Mouse (Mus musculus) hindbrain, embryonic 11.5 days (tissue): ENCODE measurements around the gene Ldlrad1. TPM values are rescaled to one million over a fixed set of nuclear protein-coding genes. Genes with fewer than 3 reads are reported as not detected.

Experiments
- ATAC-seq: fragments of 200-750 bp; cut with Nextera tagmentation; 2 replicates; pipeline ENCODE4 v1.8.0; 2017; ENCODE audit warnings: mild to moderate bottlenecking, moderate TSS enrichment, moderate library complexity; ENCODE audit not compliant: low FRiP score
- DNase-seq: peaks from one replicate; pipeline ENCODE4 v3.0.0-alpha.2; 2015; ENCODE audit warnings: low spot score
- H3K27ac ChIP-seq: fragments of 300-500 bp; sonication (generic); 2 replicates; pipeline ENCODE4 v1.5.1; 2014; ENCODE audit warnings: mild to moderate bottlenecking, low read depth, low read length
- H3K27me3 ChIP-seq: fragments of 300-500 bp; sonication (generic); 2 replicates; pipeline ENCODE4 v1.6.1; 2014; ENCODE audit warnings: mild to moderate bottlenecking, low read length, moderate library complexity, mixed read lengths; ENCODE audit not compliant: control insufficient read depth, insufficient read depth
- H3K36me3 ChIP-seq: fragments of 300-500 bp; sonication (generic); 2 replicates; pipeline ENCODE4 v1.6.1; 2014; ENCODE audit warnings: mild to moderate bottlenecking, low read length, moderate library complexity, mixed read lengths; ENCODE audit not compliant: control insufficient read depth, insufficient read depth
- H3K4me1 ChIP-seq: fragments of 300-500 bp; sonication (generic); replicated peaks from 2 replicates; pipeline ENCODE4 v1.6.1; 2014; ENCODE audit warnings: low read length, mixed read lengths; ENCODE audit not compliant: control insufficient read depth, insufficient read depth
- H3K4me2 ChIP-seq: fragments of 300-500 bp; sonication (generic); replicated peaks from 2 replicates; pipeline ENCODE4 v1.6.1; 2014; ENCODE audit warnings: mild to moderate bottlenecking, low read depth, low read length
- H3K4me3 ChIP-seq: fragments of 300-500 bp; sonication (generic); 2 replicates; pipeline ENCODE4 v1.5.1; 2014; ENCODE audit warnings: low read depth, low read length
- H3K9ac ChIP-seq: fragments of 300-500 bp; sonication (generic); 2 replicates; pipeline ENCODE4 v1.6.1; 2014; ENCODE audit warnings: low read depth, low read length
- H3K9me3 ChIP-seq: fragments of 300-500 bp; sonication (generic); 2 replicates; pipeline ENCODE4 v1.6.1; 2016; ENCODE audit warnings: low read length; ENCODE audit not compliant: control insufficient read depth
- WGBS: fragments of 180-500 bp; shearing (Covaris S2); extraction: QIAGEN DNeasy Blood & Tissue Kit; methylation state at CpG from one replicate; pipeline ENCODE4 v1.1.7; 2014; 5-methylcytosine and 5-hydroxymethylcytosine counted together
- polyA plus RNA-seq: library from polyadenylated mRNA; unstranded; fragments of >200 nt; fragmentation: Nextera tagmentation; extraction: Ambion mirVana; gene quantifications from 2 replicates; pipeline ENCODE4 v1.2.1, GENCODE M21; 2014

The Ldlrad1 gene
- polyA plus RNA-seq: not detected in 2 replicates

GRCm38 (mm10) chr4:107208880-107209279, at the start of gene Ldlrad1:
Gene Ldlrad1, plus strand, starts transcription at chr4:107209180.
- 85% methylated on average over 3 of the region's 3 CpGs for WGBS
- DNase-seq (no peak), ATAC-seq (no peak)
- H3K27ac ChIP-seq: no peak within 1 kb of the TSS
- H3K4me1 ChIP-seq: no peaks in the 10 kb centered on the region
- H3K9ac ChIP-seq: no peak within 1 kb of the TSS
- 0 out of 2 replicates have a peak, but pooled peaks cover 2% of the 10 kb centered on the region for H3K36me3 ChIP-seq
- H3K4me3 ChIP-seq: no peak within 1 kb of the TSS
- H3K27me3 ChIP-seq: no peaks in the 10 kb centered on the region
- no peak within 1 kb of the TSS for H3K4me2 ChIP-seq
- no peaks in the 10 kb centered on the region for H3K9me3 ChIP-seq

GRCm38 (mm10) chr4:107160181-107160580, 48.8 kb upstream of the Ldlrad1 start:
- no peak overlapping the region for H3K4me2 ChIP-seq
- ATAC-seq (no peak), DNase-seq (no peak)
- 0 out of 2 replicates have a peak, but pooled peaks cover 2% of the 10 kb centered on the region for H3K4me1 ChIP-seq
- no peak overlapping the region for H3K4me3 ChIP-seq
- 88% methylated on average over 8 of the region's 8 CpGs for WGBS
- no peaks in the 10 kb centered on the region for H3K9me3 ChIP-seq
- no peak overlapping the region for H3K9ac ChIP-seq
- no peaks in the 10 kb centered on the region for H3K27me3 ChIP-seq
- H3K36me3 ChIP-seq: no peaks in the 10 kb centered on the region
- no peak overlapping the region for H3K27ac ChIP-seq

- no peaks in the 10 kb centered on the region for H3K27me3 ChIP-seq
- H3K4me2 ChIP-seq: no peak overlapping the region
- 0 out of 2 replicates have a peak, but pooled peaks cover 2% of the 10 kb centered on the region for H3K4me1 ChIP-seq
- no peak overlapping the region for H3K9ac ChIP-seq
- DNase-seq (no peak), ATAC-seq (no peak)
- H3K9me3 ChIP-seq: no peaks in the 10 kb centered on the region
- H3K27ac ChIP-seq: no peak overlapping the region
- no peaks in the 10 kb centered on the region for H3K36me3 ChIP-seq
- 90% methylated on average over 10 of the region's 10 CpGs for WGBS
- H3K4me3 ChIP-seq: no peak overlapping the region
Measured at GRCm38 (mm10) chr4:107163341-107163740, 45.6 kb upstream of the Ldlrad1 start.

GRCm38 (mm10) chr4:107163756-107164587, 45.0 kb upstream of the Ldlrad1 start:
- Histone ChIP-seq H3K27me3 (no peaks in the 10 kb centered on the region), H3K27ac (no peak overlapping the region), H3K9me3 (no peaks in the 10 kb centered on the region), H3K4me1 (0 out of 2 replicates have a peak, but pooled peaks cover 2% of the 10 kb centered on the region), H3K4me2 (no peak overlapping the region), H3K36me3 (peaks cover 2% of the 10 kb centered on the region; the same call in 1 of the 2 replicates), H3K9ac (no peak overlapping the region), H3K4me3 (no peak overlapping the region)
- peak; percentile 80 for DNase-seq
- peak; percentile 83 for ATAC-seq
- WGBS: 50% methylated on average over 9 of the region's 9 CpGs

GRCm38 (mm10) chr4:107166700-107167099, 42.3 kb upstream of the Ldlrad1 start:
- peaks cover 2% of the 10 kb centered on the region; the same call in 1 of the 2 replicates for H3K36me3 ChIP-seq
- H3K9me3 ChIP-seq: no peaks in the 10 kb centered on the region
- no peak overlapping the region for H3K4me3 ChIP-seq
- 87% methylated on average over 5 of the region's 5 CpGs for WGBS
- DNase-seq (no peak), ATAC-seq (no peak)
- no peaks in the 10 kb centered on the region for H3K27me3 ChIP-seq
- H3K4me2 ChIP-seq: no peak overlapping the region
- no peak overlapping the region for H3K27ac ChIP-seq
- H3K9ac ChIP-seq: no peak overlapping the region
- H3K4me1 ChIP-seq: 0 out of 2 replicates have a peak, but pooled peaks cover 2% of the 10 kb centered on the region

GRCm38 (mm10) chr4:107167798-107168197, 41.2 kb upstream of the Ldlrad1 start:
- ATAC-seq (no peak), DNase-seq (no peak)
- Histone ChIP-seq H3K27me3 (no peaks in the 10 kb centered on the region), H3K4me1 (0 out of 2 replicates have a peak, but pooled peaks cover 2% of the 10 kb centered on the region), H3K4me2 (no peak overlapping the region), H3K27ac (no peak overlapping the region), H3K9ac (no peak overlapping the region), H3K9me3 (no peaks in the 10 kb centered on the region), H3K36me3 (peaks cover 2% of the 10 kb centered on the region; the same call in 1 of the 2 replicates), H3K4me3 (no peak overlapping the region)
- 87% methylated on average over 5 of the region's 5 CpGs for WGBS

GRCm38 (mm10) chr4:107177506-107177905, 31.5 kb upstream of the Ldlrad1 start:
- no peaks in the 10 kb centered on the region for H3K27me3 ChIP-seq
- H3K4me1 ChIP-seq: no peaks in the 10 kb centered on the region
- peak overlapping the region; percentile 72 for H3K4me2 ChIP-seq
- no peaks in the 10 kb centered on the region for H3K36me3 ChIP-seq
- peak overlapping the region; percentile 98 for H3K4me3 ChIP-seq
- DNase-seq (no peak), ATAC-seq (no peak)
- no peak overlapping the region for H3K27ac ChIP-seq
- H3K9ac ChIP-seq: peak overlapping the region; percentile 94
- H3K9me3 ChIP-seq: no peaks in the 10 kb centered on the region
- WGBS: 53% methylated on average over 11 of the region's 11 CpGs

GRCm38 (mm10) chr4:107178182-107178829, 30.7 kb upstream of the Ldlrad1 start, which contains the start of gene Tmem59:
Gene Tmem59, plus strand, starts transcription at chr4:107178399.
- H3K4me1 ChIP-seq: no peaks in the 10 kb centered on the region
- ATAC-seq (peak; percentile 94), DNase-seq (peak; percentile 95)
- peak within 1 kb of the TSS; percentile 89 for H3K27ac ChIP-seq
- no peaks in the 10 kb centered on the region for H3K27me3 ChIP-seq
- no peaks in the 10 kb centered on the region for H3K9me3 ChIP-seq
- H3K9ac ChIP-seq: peak within 1 kb of the TSS; percentile 94
- peak within 1 kb of the TSS; percentile 72 for H3K4me2 ChIP-seq
- peak within 1 kb of the TSS; percentile 98 for H3K4me3 ChIP-seq
- WGBS: under 1% methylated on average over 45 of the region's 49 CpGs
- no peaks in the 10 kb centered on the region for H3K36me3 ChIP-seq
